Mouse (Mus musculus): ENCODE data around the gene Rho.

Gene Rho

DNA sequence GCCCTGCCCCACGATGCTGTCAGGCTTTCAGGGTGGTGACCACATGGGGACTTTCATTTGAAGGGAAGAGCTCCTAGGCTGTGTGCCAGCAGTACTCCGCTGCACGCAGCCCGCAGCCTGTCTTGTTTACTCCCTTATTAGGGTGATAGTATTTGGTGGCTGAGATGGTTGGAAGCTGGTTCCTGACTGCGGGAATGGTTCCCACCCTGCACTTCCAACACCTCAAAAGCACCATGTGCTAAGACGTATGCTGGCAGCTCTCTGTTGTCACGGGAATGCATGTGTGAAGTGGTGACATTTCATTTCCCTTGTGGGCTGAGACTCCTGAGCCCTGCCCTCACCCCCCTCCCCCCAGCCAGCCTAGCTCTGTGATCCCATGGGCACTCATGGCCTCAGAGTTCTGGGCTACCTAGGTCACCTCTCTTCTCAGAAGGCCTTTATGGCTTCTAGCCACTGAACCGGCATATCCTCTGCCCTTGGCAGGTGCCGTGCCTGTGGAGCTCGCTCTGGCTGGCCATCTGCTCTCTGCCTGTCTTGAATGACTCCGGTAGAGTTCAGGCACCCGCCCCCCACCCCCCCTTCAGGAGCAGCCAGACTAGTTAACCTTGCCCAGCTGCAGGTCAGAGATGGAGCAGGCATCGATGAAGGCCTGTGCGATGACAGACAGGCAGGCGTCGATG is 25.5 kb downstream of the Rho start:
- DNase-seq = peak; percentile 79

DNA sequence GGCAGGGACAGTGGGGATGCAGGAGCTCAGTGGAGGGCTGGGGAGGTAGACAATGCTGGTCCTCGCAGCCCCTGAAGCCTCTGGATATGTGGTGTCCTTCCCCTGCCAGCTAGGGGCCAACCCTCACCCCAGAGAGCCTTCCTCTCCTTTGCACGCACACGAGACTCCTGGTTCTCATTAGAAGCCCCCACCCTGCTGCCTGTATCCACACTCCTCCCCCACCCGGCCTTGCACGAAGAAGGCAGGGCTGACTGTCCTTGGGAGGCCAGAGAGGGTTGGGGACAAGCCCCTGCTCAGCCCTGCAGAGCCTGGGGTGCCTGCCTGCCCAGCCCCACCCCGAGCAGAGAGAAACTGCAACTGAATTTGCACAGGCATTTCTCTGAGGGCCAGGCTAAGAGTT is 26.1 kb downstream of the Rho start:
- DNase-seq = no peak

DNA sequence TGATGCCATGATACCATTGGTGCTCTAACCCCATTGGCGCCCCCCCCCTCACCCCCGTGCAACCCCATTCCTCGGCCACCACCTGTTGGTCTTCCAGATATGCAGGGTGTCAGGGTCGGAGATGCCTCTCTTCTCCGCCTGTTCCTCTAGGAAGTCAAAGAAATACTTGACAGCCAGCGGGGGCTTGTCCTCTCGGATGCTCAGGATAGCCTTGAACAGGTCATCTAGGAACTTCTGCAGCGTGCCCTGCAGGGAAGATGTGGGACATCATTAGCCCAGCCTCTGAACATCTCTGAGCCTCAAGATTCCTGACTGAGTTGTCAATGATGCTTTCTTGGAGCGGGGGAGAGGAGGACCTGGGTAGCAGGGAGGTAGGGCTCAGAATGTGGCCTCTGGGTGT is 26.9 kb downstream of the Rho start:
- DNase-seq = no peak

DNA sequence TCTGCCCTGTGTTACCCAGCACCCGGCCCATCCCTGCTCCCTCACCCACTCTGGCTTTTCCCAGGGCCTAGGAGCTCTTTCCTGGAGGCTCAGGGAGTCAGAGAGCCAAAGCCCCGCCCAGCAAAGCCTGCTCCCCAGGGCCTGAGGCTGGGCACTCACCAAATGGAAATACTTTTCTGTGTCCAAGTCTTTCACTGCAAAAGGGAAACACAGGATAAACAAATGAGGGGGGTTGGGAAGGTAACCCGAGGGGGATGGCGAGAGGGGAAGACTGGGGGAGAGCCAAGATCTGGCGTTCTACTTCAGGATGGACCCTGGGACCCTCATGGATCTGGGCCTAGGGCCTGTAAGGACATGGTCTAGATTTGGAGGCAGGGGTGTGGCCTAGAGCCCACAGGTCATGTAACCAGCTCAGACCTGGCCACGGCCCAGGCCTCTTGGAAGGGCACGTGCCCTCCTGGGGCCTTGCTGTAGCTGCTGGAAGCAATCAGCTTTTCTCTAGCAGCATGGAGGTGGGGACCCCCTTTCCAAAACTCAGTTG is 27.7 kb downstream of the Rho start:
- DNase-seq = peak; percentile 87

DNA sequence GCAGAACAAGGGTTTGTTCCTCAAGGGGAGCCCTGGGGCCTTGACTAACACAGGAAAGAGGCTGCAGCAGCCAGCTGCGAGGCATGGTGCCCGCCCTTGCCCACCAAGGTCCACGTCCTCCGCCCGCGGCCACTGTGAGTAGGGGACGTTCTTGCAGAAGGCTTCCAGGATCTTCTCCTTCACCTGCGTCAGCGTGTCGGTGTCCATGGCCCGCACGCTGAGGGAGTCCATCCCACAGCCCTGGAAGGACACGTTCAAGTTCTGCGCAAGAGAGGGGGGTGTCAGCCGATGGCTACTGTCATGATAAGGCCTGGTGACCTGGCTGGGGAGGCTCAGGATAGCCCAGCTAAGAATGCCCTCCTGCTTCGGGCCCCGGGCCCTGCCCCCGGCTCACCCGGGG is 28.8 kb downstream of the Rho start:
- DNase-seq = no peak

DNA sequence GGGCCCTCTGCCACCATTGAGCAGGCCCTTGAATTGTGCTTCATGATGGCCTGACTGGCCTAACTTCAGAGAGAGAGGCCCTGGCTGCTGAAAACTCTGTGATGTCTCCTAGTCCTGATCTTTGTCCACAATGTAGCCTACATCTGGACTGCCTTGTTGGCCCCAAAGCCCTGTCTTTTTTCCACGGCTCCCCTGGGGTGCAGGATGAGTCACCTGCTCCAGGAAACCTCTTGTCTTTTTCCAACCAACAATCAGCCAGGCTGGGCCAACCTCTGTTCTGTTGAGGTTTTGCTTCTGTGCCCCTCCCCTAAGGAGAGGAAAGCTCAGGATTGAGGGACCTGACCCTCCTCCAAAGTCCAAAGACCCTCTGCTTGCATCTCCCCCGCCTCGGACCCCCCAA is 30.2 kb downstream of the Rho start:
- DNase-seq = no peak

DNA sequence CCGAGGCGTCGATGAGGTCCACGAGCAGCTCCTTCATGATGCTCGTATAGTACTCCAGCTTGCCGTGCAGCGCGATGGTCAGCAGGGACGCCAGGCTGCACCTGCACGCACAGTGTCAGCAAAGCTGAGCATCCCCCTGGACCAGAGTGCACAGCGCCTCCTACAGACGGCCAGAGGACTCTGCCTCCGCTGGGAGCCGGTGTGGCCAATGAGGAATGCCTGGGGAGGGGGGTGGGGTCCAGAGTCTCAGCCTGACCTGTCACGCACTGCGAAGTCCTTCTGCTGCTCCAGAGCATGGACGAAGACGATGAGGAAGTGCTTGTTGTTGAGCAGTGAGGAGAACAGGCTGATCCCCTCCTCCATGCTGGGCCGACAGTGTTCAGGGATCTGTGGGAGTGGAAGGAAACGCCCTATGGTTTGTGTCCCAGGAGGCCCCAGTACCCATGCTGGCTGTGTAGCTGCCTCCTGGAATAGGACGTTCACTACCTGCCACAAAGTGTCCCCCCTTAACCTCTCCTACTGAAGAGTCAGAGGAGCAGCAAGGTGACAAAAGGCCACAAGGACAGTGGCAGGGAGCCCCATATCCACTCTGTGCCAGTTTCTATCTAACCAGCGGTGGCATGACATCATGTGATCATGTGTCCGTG is 31.0 kb downstream of the Rho start:
- no peak for DNase-seq

DNA sequence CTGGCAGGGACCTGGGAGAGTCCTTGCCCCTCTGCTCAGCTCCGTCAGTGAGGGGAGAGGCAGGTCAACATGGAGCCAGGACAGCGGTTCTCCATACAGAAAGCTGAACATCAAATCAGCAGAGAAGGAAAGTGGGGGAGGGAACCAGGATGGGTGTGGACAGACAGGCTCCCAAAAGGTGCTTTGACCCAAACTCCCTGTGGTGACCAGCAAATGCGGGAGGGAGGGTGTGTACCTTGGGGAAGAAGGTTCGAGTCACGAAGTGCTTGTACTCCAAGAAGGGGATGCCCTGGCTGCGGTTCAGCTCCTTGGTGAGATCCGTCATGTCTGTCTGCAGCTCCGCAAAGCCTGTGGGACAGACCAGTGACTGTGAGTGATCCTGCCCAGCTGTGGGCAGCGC is 32.1 kb downstream of the Rho start:
- no peak for DNase-seq

DNA sequence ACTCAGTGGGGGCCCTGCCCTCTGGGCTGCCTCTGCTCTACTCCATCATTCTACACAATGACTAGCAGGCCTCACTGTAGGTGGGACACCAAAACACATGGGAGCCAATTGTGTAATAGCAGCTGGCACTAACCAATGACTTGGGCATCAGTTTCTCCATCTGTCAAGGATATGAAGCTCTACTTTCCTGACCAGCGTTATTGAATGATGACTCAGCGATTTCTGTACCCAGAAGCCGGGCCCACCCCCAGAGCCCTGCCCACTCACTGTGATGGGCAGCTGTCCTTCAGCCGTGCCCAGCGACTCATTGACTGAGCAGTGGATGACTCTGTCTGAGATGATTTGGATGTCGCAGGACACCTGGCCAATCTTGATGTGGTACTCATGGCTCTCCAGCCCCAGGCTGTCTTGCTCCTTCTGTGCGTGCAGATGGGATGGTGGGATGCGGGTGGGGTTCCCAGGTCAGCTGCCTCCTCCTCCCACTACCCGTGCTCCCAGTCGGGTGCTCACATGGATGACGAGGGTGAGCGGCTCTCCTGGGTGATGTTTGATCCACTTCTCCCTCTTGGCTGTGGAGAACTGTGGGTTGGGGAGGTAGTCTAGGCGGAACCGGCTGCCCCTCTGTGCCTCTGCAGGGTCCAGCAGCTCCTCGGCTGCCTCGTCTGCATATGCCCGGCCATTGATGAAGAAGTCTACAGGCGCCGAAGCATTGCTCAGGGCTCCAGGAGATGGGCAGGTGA is 34.8 kb downstream of the Rho start:
- no peak for DNase-seq

DNA sequence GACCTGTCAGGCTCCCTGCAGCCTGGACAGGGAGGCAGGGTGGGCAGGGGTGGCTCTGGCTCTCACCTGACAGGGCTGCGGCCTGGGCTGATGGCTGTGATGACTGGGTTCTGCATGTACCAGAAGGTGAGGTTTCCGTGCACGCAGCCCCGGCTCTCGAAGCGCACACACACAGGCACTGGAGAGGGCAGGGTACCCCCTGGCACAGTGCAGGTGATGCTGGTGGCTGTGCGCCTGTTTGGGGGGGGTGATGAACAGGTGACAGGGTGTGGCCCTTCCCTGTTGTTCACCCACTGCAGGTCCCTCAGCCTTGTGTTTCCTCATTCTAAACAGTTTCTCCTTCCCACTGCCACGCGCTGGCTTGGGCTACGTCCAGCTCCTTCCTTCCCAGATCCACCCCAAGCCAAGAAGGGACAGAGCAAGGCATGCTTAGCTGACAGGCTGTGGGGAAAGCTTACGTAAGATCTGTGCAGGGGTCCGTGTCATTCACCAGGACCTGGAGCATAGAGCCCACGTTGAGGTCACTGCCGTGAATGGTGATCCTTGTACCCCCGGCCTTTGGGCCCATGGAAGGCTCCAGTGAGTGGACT is 35.8 kb downstream of the Rho start:
- DNase-seq = no peak

DNA sequence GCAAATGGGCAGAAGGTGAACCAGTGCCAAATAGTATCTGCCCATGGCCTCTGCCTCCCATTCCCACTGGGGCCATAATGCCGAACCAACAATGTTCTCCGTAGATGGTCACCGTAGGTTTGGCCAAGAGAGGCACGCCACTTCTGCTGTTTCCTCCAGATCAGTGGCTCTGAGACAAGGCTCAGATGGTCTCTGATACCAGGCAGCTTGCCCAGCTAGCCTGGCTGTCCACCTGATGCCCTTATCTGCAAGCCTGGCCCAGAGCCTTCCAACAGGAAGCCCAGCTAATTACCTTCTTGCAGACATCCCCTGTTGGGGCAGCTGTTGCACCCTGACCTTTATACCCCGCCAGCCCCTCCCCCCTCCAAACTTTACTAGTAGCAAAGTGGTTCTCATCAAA is 36.5 kb downstream of the Rho start:
- no peak for DNase-seq

DNA sequence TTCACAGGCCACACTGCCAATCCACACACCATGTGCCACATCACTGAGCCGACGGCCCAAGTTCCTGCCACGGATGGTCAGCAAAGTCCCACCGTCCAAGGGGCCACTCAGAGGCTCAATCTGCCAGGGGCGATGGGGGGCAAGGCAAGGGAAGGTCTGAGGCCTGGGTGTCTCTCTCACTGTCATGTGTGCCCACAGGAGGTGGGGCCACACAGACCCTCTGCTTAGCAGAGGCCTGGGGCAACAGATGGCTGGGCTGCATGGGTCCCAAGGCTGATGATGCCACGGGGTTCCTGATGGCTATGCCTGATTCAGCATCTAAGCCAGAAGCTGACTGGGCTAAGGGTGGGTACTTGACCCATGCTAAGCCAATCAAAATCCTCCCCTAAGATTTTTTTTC is 37.2 kb downstream of the Rho start:
- DNase-seq = no peak

DNA sequence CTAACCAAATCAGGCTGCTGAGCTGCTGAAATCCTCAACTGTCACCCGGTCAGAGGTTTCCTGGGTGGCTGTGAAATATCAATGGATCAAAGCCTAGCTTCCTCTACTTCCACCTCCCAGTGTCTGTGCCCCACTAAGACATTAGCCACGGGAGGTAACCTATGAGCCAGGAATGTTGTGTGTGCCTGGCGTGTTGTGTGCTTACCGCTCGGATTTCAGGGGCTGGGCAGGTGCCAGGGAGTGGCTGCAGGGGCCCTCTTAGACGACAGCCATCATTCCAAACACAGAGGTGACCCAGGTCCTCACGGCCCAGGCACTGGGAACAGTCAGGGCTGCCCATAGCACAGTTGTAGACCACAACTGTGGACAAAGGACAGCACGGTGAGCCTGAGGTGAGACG is 37.6 kb downstream of the Rho start:
- no peak for DNase-seq

DNA sequence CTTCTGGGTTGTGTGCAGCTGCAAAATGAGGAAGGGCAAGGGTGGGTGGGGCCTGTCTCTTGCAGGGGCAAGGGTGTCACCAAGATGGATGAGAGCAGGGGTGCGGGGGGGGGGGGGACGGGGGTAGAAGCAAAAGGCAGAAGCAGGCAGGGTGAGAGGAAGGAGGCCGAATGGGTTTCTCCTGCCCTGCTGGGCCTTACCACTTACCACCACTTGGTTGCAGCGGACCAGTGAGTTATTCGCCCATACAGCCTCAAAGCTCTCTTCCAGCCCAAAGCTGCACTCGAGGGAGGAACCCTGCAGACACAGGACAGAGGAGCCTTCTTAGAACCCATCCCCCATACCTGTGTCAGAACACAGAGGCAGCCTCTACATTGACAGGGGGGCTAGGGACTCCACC is 38.4 kb downstream of the Rho start:
- no peak for DNase-seq

DNA sequence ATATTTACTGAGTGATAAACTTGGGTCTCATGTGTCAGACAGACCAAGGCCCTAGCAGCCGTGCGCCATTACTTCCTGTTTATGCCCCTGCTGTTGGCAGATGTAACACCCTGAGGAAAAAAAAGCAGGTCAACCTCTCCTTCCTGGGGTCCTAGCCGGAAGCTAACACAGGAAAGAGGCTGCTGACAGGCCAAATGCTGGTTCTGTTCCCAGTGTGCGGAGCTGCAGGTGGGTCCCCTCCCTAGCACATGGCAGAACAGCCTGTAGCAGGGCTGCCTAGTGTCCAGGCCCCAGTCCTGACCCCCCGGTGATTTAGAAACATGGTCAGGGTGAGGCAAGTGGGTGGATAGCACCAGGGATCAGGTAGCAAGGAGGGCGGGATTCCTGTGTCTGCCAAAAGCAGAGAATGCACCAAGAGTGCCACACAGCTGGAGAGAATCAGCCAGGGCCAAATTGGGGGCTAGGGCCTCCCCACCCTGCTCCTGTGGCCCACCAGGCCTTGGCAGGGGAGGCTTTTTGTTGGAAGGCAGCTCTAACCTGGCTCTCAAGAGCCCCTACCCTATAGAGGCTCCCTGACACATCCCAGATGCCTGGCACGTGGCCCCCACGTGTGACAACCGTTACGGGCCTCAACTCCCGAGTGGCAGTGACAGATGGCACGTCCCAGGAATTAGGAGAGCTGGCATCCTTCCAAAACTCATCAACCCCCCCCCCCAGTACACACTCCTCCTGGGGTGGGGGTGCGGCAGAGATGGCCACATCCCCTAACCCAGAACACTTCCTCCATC is 39.9 kb downstream of the Rho start:
- DNase-seq = peak; percentile 52

DNA sequence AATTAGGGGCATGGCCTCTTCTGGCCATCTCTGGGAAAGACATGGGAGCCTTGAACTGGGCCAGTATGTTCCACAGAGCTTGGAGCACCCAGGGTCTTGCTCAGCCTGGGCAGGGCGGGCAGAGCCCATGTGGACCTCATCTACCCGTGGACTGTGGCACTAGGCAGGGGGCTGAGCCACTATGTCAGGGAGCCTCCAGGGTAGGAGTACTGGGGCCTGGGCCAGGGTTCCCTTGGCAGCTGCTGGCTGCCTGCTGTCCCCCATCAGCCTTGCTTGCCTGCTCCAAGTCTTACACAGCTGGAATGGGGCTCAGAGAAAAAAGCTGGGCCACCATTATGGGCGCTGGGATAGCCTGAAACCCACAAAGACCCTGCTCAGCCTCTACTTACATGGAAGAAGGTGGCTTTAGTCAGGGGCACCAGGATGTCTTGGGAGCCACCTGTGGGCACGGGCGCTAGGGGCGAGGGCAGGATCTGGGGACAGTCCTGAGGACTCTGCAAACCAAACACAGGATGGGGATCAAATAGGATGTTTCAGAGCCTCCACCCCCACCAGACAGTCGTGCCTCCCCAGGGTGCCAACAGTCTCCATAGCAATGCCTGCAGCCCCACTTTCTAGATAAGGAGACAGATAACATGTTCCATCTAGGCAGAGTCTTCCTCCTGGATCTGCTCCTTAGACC is 40.7 kb downstream of the Rho start:
- DNase-seq = no peak

DNA sequence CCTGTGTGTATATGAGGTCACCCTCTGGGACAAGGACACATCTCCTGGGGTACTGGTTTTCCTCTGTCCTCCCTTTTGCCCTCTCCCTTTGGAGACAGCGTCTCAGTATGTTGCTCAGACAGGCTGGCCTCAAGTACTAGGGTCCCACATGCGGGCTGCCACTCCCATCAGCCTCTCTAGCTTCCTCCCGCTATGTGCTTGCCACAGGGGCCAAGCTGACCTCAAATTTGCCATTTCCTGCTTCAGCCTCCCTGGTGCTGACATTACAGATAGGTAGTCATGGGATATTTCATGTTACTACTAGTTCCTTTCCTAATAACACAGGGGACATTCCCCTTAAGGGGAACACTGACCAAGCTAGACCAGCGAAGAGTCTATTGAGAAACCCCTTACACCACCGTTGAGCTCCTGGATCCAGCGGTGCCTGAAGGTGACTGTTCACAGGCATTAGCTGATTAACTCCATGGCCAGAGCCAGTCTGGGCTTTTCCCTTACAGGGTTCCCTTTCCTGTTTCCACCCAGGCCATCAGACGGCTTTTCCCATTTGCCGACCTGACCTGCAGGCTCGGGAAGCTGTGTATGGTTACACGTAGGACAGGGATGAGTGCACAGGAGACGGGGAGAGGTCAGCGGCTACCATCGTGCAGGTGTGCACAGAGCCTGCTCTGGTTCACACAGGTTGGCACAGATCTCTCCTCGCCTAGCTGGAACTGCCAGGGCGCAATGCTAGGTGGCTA is 41.8 kb downstream of the Rho start:
- DNase-seq = no peak

DNA sequence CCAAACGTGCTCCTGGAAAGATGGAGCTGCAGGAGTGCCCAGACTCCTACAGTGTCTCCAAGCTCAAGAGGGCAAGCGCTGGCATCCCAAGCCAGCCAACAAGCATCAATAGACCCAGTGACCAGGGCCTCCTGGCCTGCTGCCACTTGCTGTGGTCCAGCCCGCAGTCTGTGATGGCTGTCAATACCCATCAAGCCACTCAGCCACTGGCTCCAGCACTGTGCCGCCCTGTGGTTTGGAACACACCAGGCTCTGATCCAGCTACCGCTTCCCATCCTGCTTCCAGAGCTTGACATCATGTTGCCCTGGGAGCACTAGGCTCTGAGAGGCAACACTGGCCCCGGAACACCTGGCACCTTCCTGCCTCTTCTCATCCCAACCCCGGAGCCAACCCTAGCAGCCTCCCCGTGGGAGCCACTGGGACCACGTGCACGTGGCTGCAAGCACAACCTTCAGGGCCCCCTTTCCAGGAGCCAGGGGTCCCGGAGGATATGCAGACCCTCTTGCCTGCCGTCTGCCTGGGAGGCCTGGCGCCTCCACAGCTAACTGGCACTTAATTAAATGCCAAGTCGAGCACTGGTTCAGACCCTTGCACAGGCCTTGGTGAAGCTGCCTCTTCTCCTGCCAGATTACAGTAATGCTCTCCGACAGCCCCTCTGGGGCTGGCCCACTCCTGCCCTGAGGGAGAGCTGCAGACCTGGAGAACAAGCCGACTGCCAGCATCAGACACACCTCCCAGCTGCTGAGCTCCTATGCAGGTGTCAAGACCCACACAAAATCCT is 42.5 kb downstream of the Rho start:
- no peak for DNase-seq

DNA sequence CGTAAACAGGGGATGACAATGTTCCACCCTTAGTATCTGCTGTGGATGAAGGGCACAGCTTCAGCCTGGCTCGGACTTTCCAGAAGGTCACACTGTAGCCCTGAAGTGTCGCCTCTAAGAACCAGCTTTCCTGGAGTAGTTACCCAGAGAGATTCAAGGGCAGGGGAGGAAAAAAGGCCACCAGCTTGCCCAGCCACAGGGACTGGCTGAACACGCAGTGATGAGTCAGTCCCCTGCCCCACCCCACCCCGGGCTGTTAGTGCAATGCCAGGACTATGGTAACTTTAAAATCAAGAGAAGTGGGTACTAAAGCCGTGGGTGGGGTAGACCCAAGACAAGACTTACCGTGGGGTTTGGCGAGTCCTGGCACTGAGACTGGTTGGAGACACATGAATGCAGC is 44.1 kb downstream of the Rho start:
- DNase-seq = no peak

DNA sequence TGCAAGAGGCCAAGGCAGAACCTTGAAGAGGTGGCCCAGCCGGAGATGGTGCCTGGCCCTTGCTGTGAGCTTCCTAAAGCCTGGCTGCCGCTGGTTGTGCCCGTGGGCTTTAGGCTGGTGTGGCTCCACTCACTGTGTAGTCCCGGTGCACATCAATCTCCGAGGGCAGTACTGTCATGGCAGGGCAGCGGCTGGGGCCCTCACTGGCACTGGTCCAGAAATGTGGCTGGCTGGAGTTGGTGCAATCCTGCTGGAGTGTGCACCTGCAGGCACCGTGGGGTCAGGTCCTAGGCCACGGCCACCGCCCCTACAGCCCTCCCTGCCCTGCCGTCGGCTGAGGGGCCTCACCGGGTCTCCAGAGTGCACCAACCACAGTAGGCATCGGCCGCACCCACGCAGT is 46.3 kb downstream of the Rho start:
- no peak for DNase-seq

DNA sequence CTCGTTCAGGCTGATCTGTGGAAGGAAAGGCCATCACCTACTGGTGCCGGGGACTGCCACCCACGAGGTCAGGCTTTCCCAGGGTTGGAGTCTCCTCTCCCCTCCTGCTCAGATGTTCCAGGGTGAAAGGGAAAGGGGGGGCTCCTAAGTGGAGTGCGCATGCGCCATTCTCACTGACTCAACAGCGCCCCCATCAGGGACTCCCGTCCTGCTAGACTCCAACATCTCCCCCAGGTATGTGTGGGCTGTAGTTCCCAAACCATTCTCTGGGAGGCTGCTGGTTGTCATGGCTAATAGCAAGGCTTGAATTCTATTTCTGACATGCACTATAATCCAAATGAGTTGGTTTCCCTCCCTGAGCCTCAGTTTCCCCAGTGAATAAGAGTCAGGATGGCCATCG is 47.0 kb downstream of the Rho start:
- no peak for DNase-seq

Data from lung, postnatal 14 days (tissue).